Mouse (Mus musculus): ENCODE data around the gene Kazn.

Gene Kazn

GRCm38 (mm10) chr4:142239240-142240126 is at the start of gene Kazn:
Kazn (minus strand) TSS chr4:142239401.
- DNase-seq (ENCODE audit: low read depth) = peak; percentile 10

DNA sequence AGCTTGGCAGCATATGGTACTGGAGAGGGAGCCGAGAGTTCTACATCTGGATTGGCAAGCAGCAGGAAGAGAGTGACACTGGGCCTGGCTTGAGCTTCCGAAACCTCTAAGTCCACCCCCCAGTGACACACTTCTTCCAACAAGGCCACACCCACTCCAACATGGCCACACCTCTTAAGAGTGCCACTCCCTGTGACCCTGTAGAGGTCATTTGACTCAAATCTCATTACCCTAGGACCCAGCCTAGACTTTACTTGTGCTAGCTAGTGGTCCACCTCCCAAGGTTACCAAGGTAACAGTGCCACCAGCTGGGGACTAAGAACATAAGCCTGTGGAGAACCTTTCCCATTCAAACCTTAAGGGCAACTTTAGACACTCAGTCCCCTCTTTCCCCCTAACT is 46.3 kb upstream of the Kazn start:
- no peak for DNase-seq (ENCODE audit: low read depth)

GRCm38 (mm10) chr4:142283867-142284266 is 44.7 kb upstream of the Kazn start:
- no peak for DNase-seq (ENCODE audit: low read depth)

GRCm38 (mm10) chr4:142278197-142278575 is 39.0 kb upstream of the Kazn start:
- DNase-seq (ENCODE audit: low read depth) = no peak

DNA sequence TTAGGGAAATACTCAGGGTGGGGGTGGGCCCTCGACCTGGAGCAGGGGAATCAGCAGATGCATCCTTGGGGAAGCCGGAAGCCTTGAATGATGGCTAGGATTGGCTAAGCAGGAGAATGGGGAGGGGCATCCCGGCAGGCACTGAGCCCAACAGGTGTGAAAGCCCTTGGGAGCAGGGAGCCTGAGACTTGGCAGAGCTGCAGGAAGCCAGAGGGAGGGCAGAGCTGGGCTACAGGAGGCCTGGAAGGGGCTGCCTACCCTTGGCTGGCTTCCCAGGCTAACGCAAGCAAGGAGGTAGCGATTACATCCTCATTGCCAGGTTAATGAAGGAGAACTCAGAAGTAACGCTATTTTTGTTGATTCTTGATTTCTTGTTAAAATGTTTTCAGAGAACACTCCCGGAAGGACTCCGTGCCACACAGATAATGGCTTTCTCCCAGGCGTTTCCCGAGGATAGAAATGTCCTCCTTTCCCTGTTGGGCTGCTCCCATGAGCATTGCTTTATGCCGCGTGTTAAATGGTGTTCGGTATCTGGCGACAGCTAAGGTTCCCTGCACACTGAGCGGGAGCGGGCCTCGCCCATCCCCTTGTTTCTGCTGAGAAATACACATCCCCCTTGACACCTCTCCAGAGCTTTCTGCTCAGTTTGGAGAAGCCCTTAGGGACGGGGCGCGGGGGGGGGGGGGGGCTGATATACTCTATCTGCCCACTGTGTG is 38.4 kb upstream of the Kazn start:
- no peak for DNase-seq (ENCODE audit: low read depth)

DNA sequence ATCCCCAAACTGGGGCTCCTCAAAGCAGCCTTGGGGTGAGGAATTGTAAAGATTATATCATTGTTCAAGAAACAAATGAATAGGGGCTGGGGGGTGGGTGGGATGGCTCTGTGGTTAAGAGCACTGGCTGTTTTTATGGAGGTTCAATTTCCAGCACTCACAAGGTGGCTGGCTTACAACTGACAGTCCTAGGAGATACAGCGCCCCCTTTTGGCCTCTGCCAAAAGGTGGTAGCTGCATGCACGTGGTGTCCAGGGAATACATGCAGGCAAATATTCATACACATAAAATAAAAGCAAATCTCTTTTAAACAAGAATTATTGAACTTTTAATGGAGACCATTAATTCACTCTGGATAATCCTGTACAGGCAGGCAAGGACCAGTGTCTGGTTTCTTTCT is 36.0 kb upstream of the Kazn start:
- no peak for DNase-seq (ENCODE audit: low read depth)

- no peak for DNase-seq (ENCODE audit: low read depth)
These were observed 35.4 kb upstream of the Kazn start for GRCm38 (mm10) chr4:142274441-142275234.

DNA sequence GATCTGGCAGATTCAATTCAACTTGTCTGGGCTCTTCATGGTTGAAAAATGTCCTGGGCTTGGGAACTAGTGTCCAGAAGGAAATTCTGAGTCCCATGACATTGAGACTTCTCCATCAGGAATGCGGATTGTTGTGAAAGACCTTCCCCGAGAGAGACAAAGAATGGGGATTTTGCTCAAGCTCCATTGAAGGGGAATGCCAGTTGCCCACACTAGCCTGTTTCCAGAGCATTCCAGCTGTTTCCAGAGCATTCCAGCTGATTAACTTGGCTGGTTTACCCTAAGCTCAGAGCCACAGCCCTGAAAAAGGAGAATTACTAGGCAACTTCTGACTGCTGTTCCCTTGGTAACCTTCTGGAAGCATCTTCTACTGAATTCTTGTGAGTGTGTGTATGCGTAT is 32.3 kb upstream of the Kazn start:
- no peak for DNase-seq (ENCODE audit: low read depth)

DNA sequence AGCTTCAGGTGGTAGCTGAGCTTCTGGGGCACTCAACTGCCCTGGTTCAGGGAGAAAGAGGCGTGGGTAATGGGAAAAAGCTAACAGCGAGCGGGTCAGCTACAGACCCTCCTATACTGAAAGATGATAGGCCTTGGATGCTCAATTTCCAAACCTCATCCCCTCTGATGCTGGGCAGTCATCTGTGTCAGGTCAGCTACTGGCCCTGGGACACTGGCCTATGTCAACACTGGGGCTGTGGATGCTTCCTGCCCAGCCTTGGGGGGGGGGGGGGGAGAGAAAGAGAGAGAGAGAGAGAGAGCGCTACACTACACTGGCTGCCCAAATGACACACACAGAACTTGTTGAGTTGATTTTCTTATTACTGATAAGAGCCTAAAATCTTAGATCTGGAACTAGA is 28.6 kb upstream of the Kazn start:
- DNase-seq (ENCODE audit: low read depth) = no peak

DNA sequence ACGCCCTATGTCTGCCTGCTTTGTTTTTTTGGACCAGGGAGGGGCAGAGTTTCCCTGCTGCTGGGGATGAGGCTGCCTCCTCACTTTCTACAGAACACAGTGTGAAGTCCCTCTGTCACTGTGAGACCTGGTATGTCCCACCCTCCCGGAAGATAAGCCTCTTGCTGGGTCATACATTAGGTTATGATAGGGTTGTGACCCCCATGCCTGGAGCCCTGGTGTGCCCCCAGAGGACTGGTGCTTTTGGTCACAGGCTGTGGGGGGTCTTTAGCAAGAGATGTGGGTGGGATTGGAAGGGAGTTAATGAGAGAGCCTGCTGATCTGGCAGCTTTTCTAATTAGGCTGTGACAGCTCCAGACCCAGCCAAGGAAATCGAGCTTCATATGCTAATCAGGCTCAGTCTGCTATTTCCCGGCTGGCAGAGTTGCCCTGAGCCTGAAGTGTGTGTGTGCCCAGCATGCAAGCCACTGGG is 28.2 kb upstream of the Kazn start:
- no peak for DNase-seq (ENCODE audit: low read depth)

GRCm38 (mm10) chr4:142264335-142264734 is 25.1 kb upstream of the Kazn start:
- DNase-seq (ENCODE audit: low read depth) = no peak

DNA sequence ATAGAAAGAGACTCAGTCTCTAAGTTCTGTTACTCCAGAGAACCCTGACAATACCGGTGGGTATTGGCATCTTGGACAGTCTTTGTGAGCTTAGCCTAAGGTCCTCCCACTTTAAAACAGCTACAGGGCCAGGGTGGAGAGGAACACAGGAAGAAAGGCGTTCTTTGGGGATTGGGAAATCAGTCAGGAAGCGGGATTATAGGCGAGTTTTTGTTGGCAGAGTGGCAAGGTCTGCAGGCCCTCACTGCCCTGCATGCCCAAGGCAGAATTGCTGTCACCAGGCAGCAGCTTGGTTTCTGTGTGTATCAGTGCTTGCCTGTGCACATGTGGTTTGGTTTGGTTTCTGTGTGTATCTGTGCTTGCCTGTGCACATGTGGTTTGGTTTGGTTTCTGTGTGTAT is 22.5 kb upstream of the Kazn start:
- DNase-seq (ENCODE audit: low read depth) = no peak

GRCm38 (mm10) chr4:142258730-142259129 is 19.5 kb upstream of the Kazn start:
- no peak for DNase-seq (ENCODE audit: low read depth)

DNA sequence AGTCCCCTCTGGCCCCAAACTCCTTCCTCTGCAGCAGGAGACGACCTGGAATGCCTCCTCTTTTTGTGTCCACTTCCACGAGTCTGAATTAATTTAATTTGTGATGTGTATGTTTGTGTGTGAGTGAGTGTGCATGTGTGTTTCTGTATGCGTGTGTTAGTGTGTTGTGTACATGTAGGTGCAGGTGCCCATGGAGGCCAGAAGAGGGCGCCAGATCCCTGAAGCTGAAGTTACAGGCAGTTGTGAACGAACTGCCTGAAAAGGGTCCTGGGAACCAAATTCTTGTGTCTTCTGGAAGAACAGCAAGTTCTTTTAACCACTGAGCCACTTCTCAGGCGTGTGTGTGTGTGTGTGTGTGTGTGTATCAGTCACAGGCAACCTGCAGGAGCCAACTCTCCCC is 14.9 kb upstream of the Kazn start:
- no peak for DNase-seq (ENCODE audit: low read depth)

- DNase-seq (ENCODE audit: low read depth) = no peak
These were observed 12.5 kb upstream of the Kazn start for GRCm38 (mm10) chr4:142251471-142252354.

DNA sequence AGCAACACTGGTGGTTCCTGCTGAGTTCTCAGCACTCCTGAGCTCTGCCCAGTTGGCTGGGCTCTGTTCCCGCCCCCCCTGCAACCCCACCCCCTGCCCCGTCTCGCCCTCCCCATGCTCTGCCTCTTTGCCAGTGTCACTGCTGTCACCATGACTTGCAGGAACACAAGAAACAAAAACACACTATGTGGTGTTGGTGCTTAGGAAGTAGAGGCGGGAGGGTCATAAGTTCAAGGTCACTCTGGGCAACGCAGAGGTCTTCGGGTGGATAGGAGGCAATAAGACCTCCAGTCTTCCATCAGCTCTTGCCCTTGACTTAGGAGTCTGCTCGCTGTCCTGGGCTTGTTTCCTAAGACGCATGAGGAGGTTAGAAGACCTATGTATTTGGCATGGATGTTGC is 10.9 kb upstream of the Kazn start:
- no peak for DNase-seq (ENCODE audit: low read depth)

GRCm38 (mm10) chr4:142249401-142249800 is 10.2 kb upstream of the Kazn start:
- DNase-seq (ENCODE audit: low read depth) = peak; percentile 40

DNA sequence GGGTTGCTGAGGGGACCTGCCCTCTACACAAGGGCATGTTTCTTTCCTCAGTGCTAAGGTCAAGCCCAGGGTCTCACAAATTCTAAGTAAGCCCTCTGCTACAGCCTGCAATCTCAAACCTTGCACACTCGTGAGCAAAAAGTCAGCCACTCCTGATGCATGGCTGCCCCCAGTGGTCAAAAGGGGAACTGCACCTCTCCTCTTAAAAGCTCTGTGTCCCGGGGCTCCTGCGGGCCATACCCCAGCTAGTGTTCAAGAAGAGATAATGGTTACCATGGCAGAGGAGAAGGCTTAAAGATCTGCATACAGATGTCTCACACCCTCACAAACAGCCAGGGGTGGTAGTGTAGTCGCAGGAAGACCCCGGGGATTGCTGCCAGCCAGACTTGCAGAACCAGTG is 9.2 kb upstream of the Kazn start:
- peak; percentile 64 for DNase-seq (ENCODE audit: low read depth)

- DNase-seq (ENCODE audit: low read depth) = no peak
These were observed 7.5 kb upstream of the Kazn start for GRCm38 (mm10) chr4:142246698-142247097.

DNA sequence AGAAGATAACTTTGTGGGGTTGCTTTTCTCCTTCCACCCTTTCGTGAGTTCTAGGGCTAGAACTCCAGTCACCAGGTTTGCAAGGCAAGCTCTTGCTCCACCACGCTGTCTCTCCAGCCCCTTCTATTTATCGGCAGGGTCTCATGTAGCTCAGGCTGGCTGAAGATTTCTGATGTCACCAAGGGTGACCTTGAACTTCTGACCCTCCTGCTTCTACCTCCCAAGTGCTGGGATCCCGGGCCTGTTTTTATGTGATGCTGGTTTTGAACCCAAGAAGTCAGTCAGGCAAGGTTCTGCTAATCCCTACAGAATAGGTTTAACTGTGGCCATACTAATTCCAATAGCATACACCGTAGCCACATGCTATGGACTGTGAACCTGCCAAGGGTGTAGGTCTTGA is 5.4 kb upstream of the Kazn start:
- no peak for DNase-seq (ENCODE audit: low read depth)

DNA sequence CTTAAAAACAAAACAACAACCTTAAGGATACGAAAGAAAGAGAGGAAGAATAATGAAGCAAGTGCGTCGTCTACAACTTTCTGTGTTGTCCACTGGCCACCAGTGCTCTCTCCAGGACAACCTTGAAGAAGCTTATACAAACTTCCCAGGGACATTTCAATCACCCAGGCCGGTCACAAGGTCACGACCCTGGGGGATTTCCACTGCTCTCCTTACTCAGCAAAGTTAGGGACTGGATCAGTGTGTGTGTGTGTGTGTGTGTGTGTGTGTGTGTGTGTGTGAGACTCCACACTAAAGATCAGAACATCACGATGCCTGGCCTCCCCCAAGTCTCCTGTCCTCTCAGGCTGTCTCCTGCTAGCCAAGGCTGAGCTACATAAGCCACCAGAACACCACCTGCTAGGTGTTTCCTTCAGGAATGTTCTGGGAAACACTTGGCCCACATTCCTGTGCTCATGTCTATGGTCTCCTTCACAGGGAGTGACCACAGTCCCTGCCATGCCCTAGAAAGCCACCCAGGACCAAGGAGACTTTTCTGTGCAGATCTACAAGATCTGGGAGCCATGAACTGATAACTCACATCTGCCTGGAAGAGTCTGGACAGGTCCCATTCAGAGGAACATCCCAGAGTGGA is 3.7 kb upstream of the Kazn start:
- no peak for DNase-seq (ENCODE audit: low read depth)

All from induced T-regulatory cell, adult 2 months (primary cell).